Mouse (Mus musculus) macrophage (primary cell): ENCODE data around the gene Plod3. TPM values are rescaled to one million over a fixed set of nuclear protein-coding genes. Genes with fewer than 3 reads are reported as not detected.
A peak's percentile ranks its signal among the peaks of the same experiment; 100 is the strongest.

Source experiments
- H3K27ac ChIP-seq: fragments of 350-480 bp; formaldehyde crosslinking; 2 replicates; pipeline ENCODE4 v1.9.0; 2021
- H3K36me3 ChIP-seq: fragments of 350-480 bp; formaldehyde crosslinking; 2 replicates; pipeline ENCODE4 v1.9.0; 2021; ENCODE audit errors: inconsistent target
- H3K4me3 ChIP-seq: fragments of 350-480 bp; formaldehyde crosslinking; 2 replicates; pipeline ENCODE4 v1.9.0; 2021; ENCODE audit errors: inconsistent target
- H3K79me2 ChIP-seq: fragments of 350-480 bp; formaldehyde crosslinking; 2 replicates; pipeline ENCODE4 v1.9.0; 2021; ENCODE audit errors: inconsistent target
- WGBS: methylation state at CpG from one replicate; pipeline ENCODE4 v1.1.7; 2026; ENCODE audit warnings: inconsistent platforms; ENCODE audit not compliant: missing documents; 5-methylcytosine and 5-hydroxymethylcytosine counted together
- polyA plus RNA-seq: library from polyadenylated mRNA; stranded (reverse); fragments of 250-400 nt; gene quantifications from 3 replicates; pipeline ENCODE4 v1.2.4, GENCODE M21; 2018; ENCODE audit warnings: inconsistent platforms

Plod3 gene
- polyA plus RNA-seq, 1 experiment from 2014 or later, result 93.2 TPM

DNA sequence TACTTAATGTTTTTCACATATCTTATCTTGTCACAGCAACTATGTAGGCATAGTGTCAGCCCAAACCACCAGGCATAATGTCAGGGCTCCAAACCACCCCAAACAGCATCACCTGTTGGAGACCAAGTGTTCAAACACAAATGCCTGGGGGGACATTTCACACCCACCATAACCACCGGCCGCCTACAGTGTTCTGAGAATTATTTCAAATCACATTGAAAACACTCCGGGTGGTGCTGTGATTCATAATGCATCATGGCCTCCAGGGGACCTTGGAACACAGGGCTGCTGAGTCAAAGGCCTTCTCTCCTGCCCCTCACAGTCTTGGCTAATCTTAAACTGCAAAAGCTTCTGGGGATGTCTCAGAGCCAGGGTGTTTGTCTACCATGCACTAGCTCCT lies 29.1 kb downstream of the Plod3 start:
- 94% methylated on average over 2 of the region's 3 CpGs for WGBS
- Histone ChIP-seq H3K27ac (no peak overlapping the region), H3K36me3 (no peaks in the 10 kb centered on the region), H3K79me2 (no peaks in the 10 kb centered on the region), H3K4me3 (no peak overlapping the region)

DNA sequence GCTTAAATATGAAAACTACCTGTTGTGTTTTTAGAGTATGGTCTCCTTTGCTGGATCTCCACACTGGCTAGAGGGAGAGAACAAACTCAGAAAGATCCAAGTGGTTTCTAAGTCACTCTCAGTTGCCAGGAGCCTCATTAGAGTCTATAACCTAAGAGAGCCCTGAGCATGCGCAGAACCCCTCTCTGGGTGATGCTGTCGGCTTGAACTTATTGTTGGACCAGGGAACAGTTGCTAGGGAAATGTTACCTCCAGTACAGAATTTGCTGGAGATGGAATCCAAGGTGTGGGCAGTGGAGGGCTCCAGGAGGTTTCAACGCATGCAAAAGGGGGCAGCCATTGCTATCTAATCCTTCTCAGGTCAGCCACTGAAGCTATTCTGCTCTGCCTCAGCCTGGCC lies 37.5 kb downstream of the Plod3 start:
- H3K36me3 ChIP-seq, result no peaks in the 10 kb centered on the region
- 44% methylated on average over 3 of the region's 3 CpGs for WGBS
- no peak overlapping the region for H3K27ac ChIP-seq
- H3K79me2 ChIP-seq, result no peaks in the 10 kb centered on the region
- H3K4me3 ChIP-seq, result no peak overlapping the region

DNA sequence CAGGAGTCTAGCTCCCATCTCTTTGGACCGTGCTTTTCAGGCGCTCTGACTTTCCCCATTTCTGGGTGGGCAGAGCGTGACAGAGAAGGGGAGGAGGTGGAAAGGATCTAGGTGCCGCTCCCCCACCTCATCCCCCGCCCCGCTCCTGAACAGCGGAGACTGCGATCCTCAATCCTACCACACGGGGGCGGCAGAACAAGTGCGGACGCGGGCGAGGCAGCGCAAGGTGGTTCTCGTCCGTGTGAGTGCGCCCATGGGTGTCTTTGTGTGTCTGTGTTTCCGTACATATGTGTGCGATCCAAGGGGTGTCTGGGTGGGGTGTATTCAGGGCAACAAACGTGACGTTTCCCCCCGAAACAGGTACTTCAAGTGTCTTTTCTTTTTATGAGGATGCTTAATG lies 38.3 kb downstream of the Plod3 start:
- Histone ChIP-seq H3K4me3 (no peak overlapping the region), H3K36me3 (no peaks in the 10 kb centered on the region), H3K27ac (no peak overlapping the region), H3K79me2 (no peaks in the 10 kb centered on the region)
- 2% methylated on average over 21 of the region's 23 CpGs for WGBS

DNA sequence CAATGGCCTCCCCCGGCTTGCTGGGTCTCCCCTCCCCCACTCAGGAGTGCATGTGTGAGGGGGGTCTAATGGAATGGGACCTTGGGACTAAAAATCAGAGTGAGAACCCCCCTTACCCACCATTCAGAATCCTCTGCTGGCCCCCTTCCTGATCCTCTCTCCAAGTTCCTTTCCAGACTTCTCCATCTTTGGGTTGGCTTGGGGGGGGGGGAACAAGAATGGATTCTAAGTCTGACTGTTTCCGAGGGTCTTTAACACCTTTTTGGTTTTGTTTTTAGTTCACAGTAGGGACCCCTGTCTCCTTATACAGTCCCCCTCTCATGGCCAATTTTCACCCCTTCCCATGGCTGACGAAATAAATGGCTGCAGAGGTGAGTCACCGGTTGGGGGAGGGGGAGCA lies 39.3 kb downstream of the Plod3 start, which contains the start of gene Vgf:
Vgf (plus strand) TSS at position 301 of the 400 bp plus-strand sequence.
- WGBS, result 9% methylated on average over 1 of the region's 4 CpGs
- Histone ChIP-seq H3K27ac (no peak within 1 kb of the TSS), H3K36me3 (no peaks in the 10 kb centered on the region), H3K79me2 (no peaks in the 10 kb centered on the region), H3K4me3 (no peak within 1 kb of the TSS)

DNA sequence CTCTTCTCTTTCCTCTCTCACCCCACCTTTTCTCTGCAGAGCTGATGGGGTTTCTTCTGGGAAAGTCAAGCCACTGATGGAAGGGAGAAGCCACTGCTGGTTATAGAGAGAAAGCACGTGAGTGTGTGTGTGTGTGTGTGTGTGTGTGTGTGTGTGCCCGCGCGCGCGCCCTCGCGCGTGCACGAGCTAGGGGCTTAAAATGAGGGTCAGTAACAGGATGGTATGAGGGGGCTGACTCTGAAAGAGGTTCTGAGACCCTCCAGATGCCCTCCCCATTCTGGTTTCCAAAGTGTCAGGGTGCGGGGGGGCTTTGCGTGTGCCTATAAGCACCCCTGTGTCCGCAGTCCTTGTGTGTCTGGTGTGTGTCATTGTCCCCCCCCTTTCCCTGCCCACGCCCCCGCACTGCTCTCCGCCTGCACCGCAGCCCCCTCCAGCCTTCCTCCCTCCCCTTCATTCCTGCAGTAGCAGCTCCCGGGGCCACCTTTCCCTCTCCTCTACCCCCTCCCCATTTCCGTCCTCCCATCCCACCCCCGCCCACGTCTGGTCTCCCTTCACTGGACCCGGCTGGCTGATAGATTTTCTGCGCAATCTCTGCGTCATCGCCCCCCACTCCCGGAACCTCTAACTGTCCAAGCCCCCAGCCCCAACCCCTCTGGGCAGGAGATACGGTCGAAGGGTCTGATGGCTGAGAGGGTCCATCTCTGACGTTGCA lies 41.9 kb downstream of the Plod3 start:
- H3K36me3 ChIP-seq, result no peaks in the 10 kb centered on the region

DNA sequence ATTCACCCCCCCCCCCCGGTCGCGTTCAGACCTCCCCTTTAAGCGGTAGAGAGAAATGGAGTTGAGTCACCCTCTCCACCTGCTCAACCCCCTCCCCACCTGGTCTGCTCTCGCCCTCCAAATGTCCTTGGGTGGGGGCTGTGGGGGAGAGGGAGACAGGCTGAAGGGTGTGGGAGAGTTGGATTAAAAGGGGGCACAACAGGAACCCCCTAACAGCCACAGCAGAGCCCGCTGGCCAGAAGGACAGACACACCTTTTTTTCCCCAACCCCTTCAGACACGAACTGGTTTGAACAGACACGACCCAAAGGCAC lies 42.4 kb downstream of the Plod3 start:
- Histone ChIP-seq H3K36me3 (no peaks in the 10 kb centered on the region), H3K79me2 (no peaks in the 10 kb centered on the region), H3K27ac (no peak overlapping the region), H3K4me3 (no peak overlapping the region)
- WGBS, result 5% methylated on average over 8 of the region's 8 CpGs

More for the DNA sequence above, 41.9 kb downstream of the Plod3 start:
- Histone ChIP-seq H3K4me3 (no peak overlapping the region), H3K79me2 (no peaks in the 10 kb centered on the region), H3K27ac (no peak overlapping the region)
- WGBS, result 9% methylated on average over 25 of the region's 29 CpGs

DNA sequence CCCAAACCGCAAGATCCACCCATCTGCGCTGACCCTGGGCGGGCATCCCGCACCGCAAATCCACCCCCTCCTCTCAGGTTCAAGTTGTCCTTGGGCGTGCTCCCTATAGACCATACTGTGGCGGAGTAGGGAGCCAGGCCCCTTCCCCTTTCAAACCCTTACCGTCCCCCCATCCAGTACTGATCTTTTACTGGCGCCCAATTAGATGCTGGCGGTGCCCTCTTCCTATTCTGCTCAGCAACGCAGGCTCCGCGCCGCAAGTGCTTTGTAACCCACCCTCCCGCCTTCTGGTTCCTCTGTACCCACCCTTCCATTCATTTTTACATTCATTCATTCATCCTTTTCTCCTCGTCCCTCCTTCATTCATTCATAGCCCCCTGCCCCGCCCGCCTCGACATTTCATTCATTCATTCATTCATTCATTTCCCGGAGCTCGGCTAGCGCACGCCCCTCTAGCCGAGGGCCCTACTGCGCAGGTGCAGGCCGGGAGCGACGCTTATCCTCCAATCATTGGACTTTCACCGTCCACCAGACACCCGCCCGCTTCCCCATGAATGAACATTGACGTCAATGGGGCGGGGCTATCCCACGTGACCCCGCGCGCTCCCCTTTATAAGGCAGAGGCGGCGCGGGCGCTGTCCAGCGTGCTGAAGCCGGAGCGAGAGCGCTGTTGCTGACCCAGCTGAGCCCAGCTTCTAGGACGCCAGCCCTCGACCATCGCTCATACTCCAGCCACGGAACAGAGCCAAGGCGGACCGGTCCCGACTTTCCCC lies 43.0 kb downstream of the Plod3 start:
- Histone ChIP-seq H3K79me2 (no peaks in the 10 kb centered on the region), H3K4me3 (peak overlapping the region; percentile 7; the same call in 1 of the 2 replicates), H3K27ac (no peak overlapping the region), H3K36me3 (no peaks in the 10 kb centered on the region)
- 2% methylated on average over 52 of the region's 52 CpGs for WGBS

DNA sequence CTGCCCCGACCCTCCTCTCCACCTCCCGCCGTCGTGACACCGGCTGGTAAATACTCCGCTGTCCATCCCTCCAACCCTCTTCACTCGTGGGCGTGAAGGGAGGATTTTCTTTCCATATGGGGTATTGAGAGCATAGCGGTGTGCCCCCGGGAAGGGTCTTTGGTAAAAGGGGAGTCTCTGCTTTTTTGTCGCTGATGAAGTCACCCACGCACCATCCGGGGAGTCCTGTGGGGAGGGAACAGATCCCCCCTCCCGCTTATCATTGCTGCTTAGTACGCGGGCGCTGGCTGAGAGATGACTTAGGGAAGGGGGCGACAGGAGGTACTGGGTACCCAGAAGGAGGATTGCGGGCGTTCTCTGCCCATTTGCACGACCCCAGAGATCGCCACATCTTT lies 43.6 kb downstream of the Plod3 start:
- Histone ChIP-seq H3K36me3 (peaks cover 2% of the 10 kb centered on the region; the same call in 1 of the 2 replicates), H3K27ac (no peak overlapping the region), H3K79me2 (no peaks in the 10 kb centered on the region), H3K4me3 (no peak overlapping the region)
- 20% methylated on average over 22 of the region's 22 CpGs for WGBS

DNA sequence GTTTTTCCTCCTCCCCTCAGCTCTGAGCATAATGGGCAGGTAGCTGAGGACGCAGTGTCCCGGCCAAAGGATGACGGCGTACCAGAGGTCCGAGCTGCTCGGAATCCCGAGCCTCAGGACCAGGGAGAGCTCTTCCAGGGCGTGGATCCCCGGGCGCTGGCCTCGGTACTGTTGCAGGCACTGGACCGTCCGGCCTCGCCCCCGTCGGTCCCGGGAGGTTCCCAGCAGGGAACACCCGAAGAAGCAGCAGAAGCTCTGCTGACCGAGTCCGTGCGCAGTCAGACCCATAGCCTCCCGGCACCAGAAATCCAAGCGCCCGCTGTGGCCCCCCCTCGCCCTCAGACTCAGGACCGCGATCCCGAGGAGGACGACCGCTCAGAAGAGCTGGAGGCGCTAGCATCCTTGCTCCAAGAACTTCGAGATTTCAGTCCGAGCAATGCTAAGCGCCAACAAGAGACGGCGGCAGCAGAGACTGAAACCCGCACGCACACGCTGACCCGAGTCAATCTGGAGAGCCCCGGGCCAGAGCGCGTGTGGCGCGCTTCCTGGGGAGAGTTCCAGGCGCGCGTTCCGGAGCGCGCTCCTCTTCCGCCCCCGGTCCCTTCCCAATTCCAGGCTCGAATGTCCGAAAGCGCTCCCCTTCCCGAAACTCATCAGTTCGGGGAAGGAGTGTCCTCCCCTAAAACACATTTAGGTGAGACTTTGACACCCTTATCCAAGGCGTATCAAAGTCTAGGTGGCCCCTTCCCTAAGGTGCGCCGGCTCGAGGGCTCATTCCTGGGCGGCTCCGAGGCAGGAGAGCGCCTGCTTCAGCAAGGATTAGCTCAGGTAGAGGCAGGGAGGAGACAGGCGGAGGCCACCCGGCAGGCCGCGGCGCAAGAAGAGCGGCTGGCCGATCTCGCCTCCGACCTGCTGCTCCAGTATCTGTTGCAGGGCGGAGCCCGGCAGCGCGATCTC lies 44.5 kb downstream of the Plod3 start:
- H3K79me2 ChIP-seq, result no peaks in the 10 kb centered on the region
- peaks cover 11% of the 10 kb centered on the region for H3K36me3 ChIP-seq
- WGBS, result 3% methylated on average over 75 of the region's 78 CpGs
- H3K4me3 ChIP-seq, result no peak overlapping the region
- no peak overlapping the region for H3K27ac ChIP-seq

DNA sequence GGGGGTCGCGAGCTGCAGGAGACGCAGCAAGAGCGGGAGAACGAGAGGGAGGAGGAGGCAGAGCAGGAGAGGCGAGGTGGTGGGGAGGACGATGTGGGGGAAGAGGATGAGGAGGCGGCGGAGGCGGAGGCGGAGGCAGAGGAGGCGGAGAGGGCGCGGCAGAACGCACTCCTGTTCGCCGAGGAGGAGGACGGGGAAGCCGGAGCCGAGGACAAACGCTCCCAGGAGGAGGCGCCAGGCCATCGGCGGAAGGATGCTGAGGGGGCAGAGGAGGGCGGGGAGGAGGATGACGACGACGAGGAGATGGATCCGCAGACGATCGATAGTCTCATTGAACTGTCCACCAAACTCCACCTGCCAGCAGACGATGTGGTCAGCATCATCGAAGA lies 45.2 kb downstream of the Plod3 start:
- WGBS, result 1% methylated on average over 33 of the region's 33 CpGs
- H3K4me3 ChIP-seq, result no peak overlapping the region
- no peaks in the 10 kb centered on the region for H3K79me2 ChIP-seq

DNA sequence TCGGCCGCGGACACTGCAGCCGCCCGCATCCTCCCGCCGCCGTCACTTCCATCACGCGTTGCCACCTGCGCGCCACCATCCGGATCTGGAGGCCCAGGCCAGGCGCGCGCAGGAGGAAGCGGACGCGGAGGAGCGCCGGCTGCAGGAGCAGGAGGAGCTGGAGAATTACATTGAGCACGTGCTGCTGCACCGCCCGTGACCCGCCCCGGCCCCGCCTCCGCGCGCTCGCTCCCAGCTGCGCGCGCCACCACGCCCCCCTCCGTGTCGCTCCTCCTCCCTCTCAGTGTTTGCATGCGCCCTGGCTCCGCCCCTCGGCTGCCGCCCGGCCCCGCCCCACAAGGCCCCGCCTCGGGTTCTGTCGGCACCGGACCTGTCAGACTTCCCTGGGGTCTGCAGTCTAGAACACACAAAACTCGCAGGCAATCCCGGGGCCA lies 45.8 kb downstream of the Plod3 start:
- peaks cover 17% of the 10 kb centered on the region for H3K36me3 ChIP-seq
- WGBS, result under 1% methylated on average over 49 of the region's 49 CpGs
- H3K4me3 ChIP-seq, result peak overlapping the region; percentile 32
- H3K79me2 ChIP-seq, result no peaks in the 10 kb centered on the region
- no peak overlapping the region for H3K27ac ChIP-seq

More for the DNA sequence above, 45.2 kb downstream of the Plod3 start:
- Histone ChIP-seq H3K27ac (no peak overlapping the region), H3K36me3 (peaks cover 15% of the 10 kb centered on the region)

DNA sequence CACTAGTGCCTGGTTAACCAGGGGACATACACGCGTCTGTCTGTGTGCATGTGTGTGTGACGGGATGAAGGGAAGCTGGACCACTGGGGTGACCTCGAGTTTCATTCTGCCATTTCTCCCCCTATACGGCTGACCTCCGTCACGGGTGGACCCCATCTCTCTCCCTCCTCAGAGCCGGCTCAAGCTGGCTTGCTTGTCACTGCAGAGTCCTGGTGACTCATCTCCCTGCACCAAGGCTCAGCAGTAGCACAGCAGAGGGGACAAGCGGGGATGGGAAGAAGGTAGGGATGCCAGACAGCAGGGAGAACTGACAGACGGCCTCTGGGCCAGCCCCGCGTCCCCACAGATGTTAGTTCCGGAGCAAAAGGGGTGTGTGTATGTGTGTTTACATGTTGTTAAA lies 49.4 kb downstream of the Plod3 start:
- peaks cover 51% of the 10 kb centered on the region for H3K36me3 ChIP-seq
- H3K27ac ChIP-seq, result no peak overlapping the region
- H3K79me2 ChIP-seq, result no peaks in the 10 kb centered on the region
- WGBS, result 96% methylated on average over 13 of the region's 13 CpGs
- no peak overlapping the region for H3K4me3 ChIP-seq

DNA sequence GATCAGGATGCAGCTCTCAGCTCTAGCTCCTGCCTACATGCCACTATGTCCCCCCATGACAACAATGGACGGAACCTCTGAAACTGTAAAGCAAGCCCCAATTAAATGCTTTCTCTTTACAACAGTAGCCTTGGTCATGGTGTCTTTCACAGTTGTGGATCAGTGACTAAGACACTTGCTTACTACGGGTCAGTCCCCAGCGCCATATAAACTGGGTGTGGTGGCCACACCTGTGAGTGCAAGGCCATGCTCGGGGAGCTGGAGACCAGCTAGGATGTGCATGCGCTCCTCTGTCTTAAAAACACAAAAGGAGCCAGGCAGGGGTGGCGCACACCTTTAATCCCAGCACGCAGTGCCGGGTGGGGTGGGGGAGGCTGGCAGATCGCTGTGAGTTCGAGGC lies 52.6 kb downstream of the Plod3 start:
- Histone ChIP-seq H3K36me3 (peaks cover 74% of the 10 kb centered on the region), H3K4me3 (no peak overlapping the region), H3K27ac (no peak overlapping the region), H3K79me2 (peaks cover 5% of the 10 kb centered on the region)
- 98% methylated on average over 10 of the region's 10 CpGs for WGBS

DNA sequence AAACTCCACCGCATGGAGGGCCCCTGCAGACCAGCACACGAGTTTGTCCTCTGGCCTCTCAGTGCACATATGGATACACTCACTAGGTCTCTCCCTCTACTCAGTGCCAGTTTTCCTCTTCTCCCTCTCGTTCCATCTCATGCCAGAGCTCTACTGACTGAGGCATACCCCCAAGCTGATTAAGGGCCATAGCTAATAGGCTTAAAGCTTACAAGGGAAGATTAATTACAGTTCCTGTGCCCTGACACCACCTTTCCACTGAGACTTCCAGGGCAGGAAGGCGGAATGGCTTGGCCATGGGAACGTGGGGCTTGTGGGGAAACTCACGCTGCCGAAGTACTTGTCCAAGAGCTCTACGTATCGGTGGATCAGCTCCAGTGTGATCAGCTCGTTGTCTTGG lies 54.6 kb downstream of the Plod3 start:
- 93% methylated on average over 8 of the region's 10 CpGs for WGBS
- H3K4me3 ChIP-seq, result no peak overlapping the region
- H3K79me2 ChIP-seq, result peaks cover 16% of the 10 kb centered on the region
- no peak overlapping the region for H3K27ac ChIP-seq
- peaks cover 62% of the 10 kb centered on the region for H3K36me3 ChIP-seq
